Mouse (Mus musculus): Measurements from ENCODE around the gene Npb.

DNA sequence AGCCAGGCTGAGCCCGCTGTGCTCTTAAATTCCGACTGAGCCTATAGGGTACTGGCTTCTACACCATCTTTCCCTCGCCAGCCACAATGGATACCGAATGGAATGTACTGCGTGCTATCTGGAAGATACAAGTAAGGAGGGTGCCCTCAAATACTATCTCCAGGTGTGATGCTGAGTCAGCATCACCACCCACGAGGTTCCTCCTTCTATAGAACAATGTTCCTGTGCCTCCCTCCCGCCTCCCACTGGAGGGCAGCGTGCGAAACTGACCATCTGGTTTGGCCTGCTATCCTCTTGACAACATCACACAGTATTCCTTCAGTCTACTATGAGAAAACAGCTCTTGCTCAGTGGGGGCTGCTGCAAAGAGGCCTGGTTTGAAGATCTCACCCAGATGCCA lies 43.2 kb upstream of the Npb start:
- TF ChIP-seq CTCF (IDR thresholded peaks at IDR 0.05; ENCODE audit: low read depth) (no peak), EP300 (IDR thresholded peaks at IDR 0.05; ENCODE audit: low read depth) (no peak)

Measured in liver, embryonic 14.5 days (tissue).